Mouse (Mus musculus) kidney, adult 2 months (tissue): Measurements from ENCODE around the gene Smg6. TPM values are rescaled to one million over a fixed set of nuclear protein-coding genes. Genes with fewer than 3 reads are reported as not detected.

ENCODE experiments used
- DNase-seq: peaks from one replicate; pipeline ENCODE4 v3.0.0; 2021
- H3K27ac ChIP-seq: fragments of 200-500 bp; 2 replicates; pipeline ENCODE4 v1.5.1; 2012; ENCODE audit warnings: low read depth, low read length, control low read depth, inconsistent platforms; ENCODE audit not compliant: insufficient read depth
- H3K27me3 ChIP-seq: fragments of 200-500 bp; replicated peaks from 2 replicates; pipeline ENCODE4 v1.6.1; 2012; ENCODE audit warnings: mild to moderate bottlenecking, moderate library complexity, low read length, inconsistent platforms; ENCODE audit not compliant: control insufficient read depth, insufficient read depth
- H3K36me3 ChIP-seq: fragments of 200-500 bp; 2 replicates; pipeline ENCODE4 v1.6.1; 2012; ENCODE audit warnings: mild to moderate bottlenecking, moderate library complexity, low read length, inconsistent platforms; ENCODE audit not compliant: control insufficient read depth, insufficient read depth
- H3K4me1 ChIP-seq: fragments of 200-500 bp; 2 replicates; pipeline ENCODE4 v1.6.1; 2011; ENCODE audit warnings: low read length; ENCODE audit not compliant: control insufficient read depth, insufficient read depth
- H3K4me3 ChIP-seq: fragments of 200-500 bp; 2 replicates; pipeline ENCODE4 v1.5.1; 2011; ENCODE audit warnings: mild to moderate bottlenecking, low read depth, low read length, control low read depth; ENCODE audit not compliant: insufficient read depth
- CTCF ChIP-seq: fragments of 200-500 bp; conservative IDR thresholded peaks from 2 replicates; pipeline ENCODE4 v1.5.1; 2011; ENCODE audit warnings: low read depth, mild to moderate bottlenecking, control low read depth, low read length, moderate library complexity, mixed read lengths; ENCODE audit not compliant: insufficient read depth, insufficient read length
- POLR2A ChIP-seq: fragments of 200-500 bp; IDR thresholded peaks from one replicate; pipeline ENCODE4 v1.6.1; 2011; ENCODE audit warnings: low read depth, low read length, control low read depth
- WGBS: fragments of 180-500 bp; shearing (Covaris S2); methylation state at CpG from one replicate; pipeline ENCODE4 v1.1.7; 2018; 5-methylcytosine and 5-hydroxymethylcytosine counted together
- polyA plus RNA-seq: library from polyadenylated mRNA; depleted of rRNA; stranded (reverse); fragments of >200 nt; gene quantifications from 2 replicates; pipeline ENCODE4 v1.2.3, GENCODE M21; 2012

Smg6 gene
- polyA plus RNA-seq, 1 experiment: 35.2 TPM

DNA sequence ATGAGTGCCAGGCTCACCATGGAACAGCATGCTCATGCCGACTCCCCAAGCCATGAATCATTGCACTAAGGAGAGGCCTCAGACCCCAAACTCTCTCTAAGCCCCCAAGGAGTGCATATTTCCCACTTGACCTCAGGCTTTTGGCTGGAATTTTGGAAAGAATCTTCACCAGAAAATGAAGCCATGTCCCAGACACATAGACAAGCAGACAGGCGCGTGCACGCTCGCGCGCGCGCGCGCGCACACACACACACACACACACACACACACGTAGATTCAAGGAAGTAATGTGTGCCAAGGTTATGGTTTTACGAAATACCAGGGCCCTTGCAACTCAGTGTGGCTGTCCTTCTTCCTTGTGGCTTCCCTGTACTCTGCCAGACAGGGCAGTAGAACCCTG is 232.8 kb downstream of the Smg6 start:
- Histone ChIP-seq H3K27me3 (no peaks in the 10 kb centered on the region), H3K4me3 (no peak overlapping the region), H3K27ac (peak overlapping the region; percentile 24; the same call in 1 of the 2 replicates), H3K4me1 (peaks cover 11% of the 10 kb centered on the region; the same call in 1 of the 2 replicates), H3K36me3 (no peaks in the 10 kb centered on the region; the same call in 1 of the 2 replicates)
- TF ChIP-seq POLR2A (no peak), CTCF (no peak)
- no peak for DNase-seq
- 84% methylated on average over 14 of the region's 14 CpGs for WGBS

DNA sequence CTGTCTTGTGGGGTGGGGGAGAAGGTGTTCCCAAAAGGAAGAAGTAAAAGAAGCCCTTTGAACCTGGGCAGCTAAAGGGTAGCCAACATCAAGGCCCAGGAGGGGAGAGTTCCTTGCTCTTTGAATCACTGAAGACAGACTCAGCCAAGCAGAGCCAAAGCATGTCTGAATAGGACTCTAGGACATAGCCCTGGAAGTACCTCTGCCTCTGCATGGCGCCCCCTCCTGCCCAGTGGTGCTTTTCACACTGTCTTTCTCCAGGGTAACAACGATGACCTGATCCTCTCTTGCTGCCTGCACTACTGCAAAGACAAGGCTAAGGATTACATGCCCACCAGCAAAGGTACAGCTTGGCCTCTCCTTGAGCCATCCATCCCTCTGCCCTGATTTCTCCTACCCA is 233.9 kb downstream of the Smg6 start:
- peaks cover 10% of the 10 kb centered on the region; the same call in 1 of the 2 replicates for H3K4me1 ChIP-seq
- H3K36me3 ChIP-seq: no peaks in the 10 kb centered on the region; the same call in 1 of the 2 replicates
- TF ChIP-seq POLR2A (no peak), CTCF (peak; percentile 71)
- no peak overlapping the region for H3K27ac ChIP-seq
- no peak overlapping the region for H3K4me3 ChIP-seq
- 58% methylated on average over 2 of the region's 2 CpGs for WGBS
- DNase-seq: peak; percentile 68
- H3K27me3 ChIP-seq: no peaks in the 10 kb centered on the region

DNA sequence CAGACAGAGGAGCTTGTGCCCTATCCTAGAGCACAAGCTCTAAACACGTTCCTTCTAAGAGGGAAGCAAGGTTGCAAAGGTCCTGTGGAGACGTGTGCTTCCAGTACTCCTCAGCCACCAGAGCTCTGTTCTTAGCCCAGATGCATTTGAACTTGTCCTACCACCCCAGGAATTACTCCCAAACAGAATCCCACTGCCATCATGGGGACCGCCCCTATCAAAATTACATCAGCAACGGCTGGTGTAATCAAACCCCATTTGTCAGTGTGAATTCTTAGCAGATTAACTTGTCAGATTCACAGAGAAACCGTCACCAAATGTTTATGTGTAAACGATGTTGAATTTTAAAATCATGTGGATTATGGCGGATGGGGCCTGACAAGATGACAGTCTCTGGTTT is 235.3 kb downstream of the Smg6 start:
- 75% methylated on average over 7 of the region's 7 CpGs for WGBS
- no peak overlapping the region for H3K27ac ChIP-seq
- no peak for DNase-seq
- peaks cover 14% of the 10 kb centered on the region; the same call in 1 of the 2 replicates for H3K4me1 ChIP-seq
- TF ChIP-seq POLR2A: no peak
- no peak for TF ChIP-seq CTCF
- H3K27me3 ChIP-seq: no peaks in the 10 kb centered on the region
- no peaks in the 10 kb centered on the region; the same call in 1 of the 2 replicates for H3K36me3 ChIP-seq
- H3K4me3 ChIP-seq: no peak overlapping the region

GRCm38 (mm10) chr11:75161417-75162008 is 235.9 kb downstream of the Smg6 start:
- 72% methylated on average over 4 of the region's 4 CpGs for WGBS
- Histone ChIP-seq H3K27ac (no peak overlapping the region), H3K4me1 (peaks cover 14% of the 10 kb centered on the region; the same call in 1 of the 2 replicates), H3K36me3 (no peaks in the 10 kb centered on the region; the same call in 1 of the 2 replicates), H3K27me3 (no peaks in the 10 kb centered on the region), H3K4me3 (no peak overlapping the region)
- no peak for TF ChIP-seq POLR2A
- TF ChIP-seq CTCF: no peak
- no peak for DNase-seq

GRCm38 (mm10) chr11:75162591-75163080 is 237.0 kb downstream of the Smg6 start:
- Histone ChIP-seq H3K36me3 (no peaks in the 10 kb centered on the region; the same call in 1 of the 2 replicates), H3K27me3 (no peaks in the 10 kb centered on the region), H3K4me1 (peaks cover 9% of the 10 kb centered on the region; the same call in 1 of the 2 replicates), H3K27ac (0 out of 2 replicates have a peak overlapping the region, but pooled peaks have one; percentile 19), H3K4me3 (no peak overlapping the region)
- 86% methylated on average over 12 of the region's 12 CpGs for WGBS
- TF ChIP-seq POLR2A: no peak
- TF ChIP-seq CTCF: no peak
- no peak for DNase-seq

GRCm38 (mm10) chr11:75163379-75163778 is 237.8 kb downstream of the Smg6 start:
- no peak for TF ChIP-seq POLR2A
- TF ChIP-seq CTCF: no peak
- no peaks in the 10 kb centered on the region for H3K27me3 ChIP-seq
- H3K4me1 ChIP-seq: peaks cover 9% of the 10 kb centered on the region; the same call in 1 of the 2 replicates
- no peaks in the 10 kb centered on the region; the same call in 1 of the 2 replicates for H3K36me3 ChIP-seq
- peak overlapping the region; percentile 19; the same call in 1 of the 2 replicates for H3K27ac ChIP-seq
- H3K4me3 ChIP-seq: no peak overlapping the region
- WGBS: 33% methylated on average over 6 of the region's 6 CpGs
- peak; percentile 52 for DNase-seq

DNA sequence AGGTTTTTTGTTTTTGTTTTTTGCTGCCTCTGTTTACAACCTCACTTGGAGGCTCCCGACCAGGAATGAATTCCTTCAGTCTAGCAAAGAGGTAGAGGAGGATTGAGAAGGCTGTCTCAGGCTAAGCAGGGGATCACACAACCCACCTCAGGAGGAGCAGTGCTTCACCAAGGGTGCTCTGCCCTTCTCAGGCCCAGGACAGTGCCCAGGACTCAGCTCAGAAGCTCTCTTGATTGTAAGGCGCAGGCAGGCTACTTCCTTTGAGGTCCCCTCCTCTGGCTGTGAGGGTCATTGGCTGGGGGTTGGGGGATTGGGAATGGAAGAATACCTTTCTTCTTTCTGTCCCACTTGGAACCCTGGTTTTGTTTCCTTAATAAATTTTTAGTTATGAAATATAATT is 238.4 kb downstream of the Smg6 start:
- Histone ChIP-seq H3K36me3 (no peaks in the 10 kb centered on the region; the same call in 1 of the 2 replicates), H3K4me1 (peaks cover 9% of the 10 kb centered on the region; the same call in 1 of the 2 replicates), H3K4me3 (no peak overlapping the region), H3K27me3 (no peaks in the 10 kb centered on the region), H3K27ac (0 out of 2 replicates have a peak overlapping the region, but pooled peaks have one; percentile 12)
- TF ChIP-seq CTCF (no peak), POLR2A (no peak)
- no peak for DNase-seq
- 77% methylated on average over 2 of the region's 2 CpGs for WGBS
